Mouse (Mus musculus) embryonic facial prominence, embryonic 15.5 days (tissue): ENCODE results near the gene Usp42. TPM values are rescaled to one million over a fixed set of nuclear protein-coding genes. Genes with fewer than 3 reads are reported as not detected.
A peak's percentile ranks its signal among the peaks of the same experiment; 100 is the strongest.

Experiments used
- ATAC-seq: fragments of 200-750 bp; cut with Nextera tagmentation; 2 replicates; pipeline ENCODE4 v1.8.0; 2017; ENCODE audit warnings: low read depth, moderate TSS enrichment; ENCODE audit not compliant: insufficient number of reproducible peaks, low FRiP score, low TSS enrichment
- H3K27ac ChIP-seq: fragments of 300-500 bp; sonication (generic); replicated peaks from 2 replicates; pipeline ENCODE4 v1.5.1; 2015; ENCODE audit warnings: mild to moderate bottlenecking, inconsistent platforms
- H3K27me3 ChIP-seq: fragments of 300-500 bp; sonication (generic); 2 replicates; pipeline ENCODE4 v1.6.1; 2015; ENCODE audit warnings: inconsistent platforms
- H3K36me3 ChIP-seq: fragments of 300-500 bp; sonication (generic); 2 replicates; pipeline ENCODE4 v1.6.1; 2015; ENCODE audit warnings: mild to moderate bottlenecking, inconsistent platforms
- H3K4me1 ChIP-seq: fragments of 300-500 bp; sonication (generic); 2 replicates; pipeline ENCODE4 v1.6.1; 2015; ENCODE audit warnings: inconsistent platforms
- H3K4me2 ChIP-seq: fragments of 300-500 bp; sonication (generic); replicated peaks from 2 replicates; pipeline ENCODE4 v1.6.1; 2015; ENCODE audit warnings: mild to moderate bottlenecking, inconsistent platforms
- H3K4me3 ChIP-seq: fragments of 300-500 bp; sonication (generic); replicated peaks from 2 replicates; pipeline ENCODE4 v1.5.1; 2015; ENCODE audit warnings: mild to moderate bottlenecking, inconsistent platforms
- H3K9ac ChIP-seq: fragments of 300-500 bp; sonication (generic); 2 replicates; pipeline ENCODE4 v1.6.1; 2015; ENCODE audit warnings: inconsistent platforms
- H3K9me3 ChIP-seq: fragments of 300-500 bp; sonication (generic); replicated peaks from 2 replicates; pipeline ENCODE4 v1.6.1; 2016; ENCODE audit warnings: inconsistent platforms
- WGBS: fragments of 180-500 bp; shearing (Covaris S2); methylation state at CpG from one replicate; pipeline ENCODE4 v1.1.7; 2015; 5-methylcytosine and 5-hydroxymethylcytosine counted together
- polyA plus RNA-seq: library from polyadenylated mRNA; unstranded; fragments of >200 nt; fragmentation: Nextera tagmentation; extraction: Ambion mirVana; gene quantifications from 2 replicates; pipeline ENCODE4 v1.2.1, GENCODE M21; 2015

Usp42 gene
- polyA plus RNA-seq, 1 experiment from 2014 or later = 17.3 TPM

- no peaks in the 10 kb centered on the region for H3K9me3 ChIP-seq
- H3K27ac ChIP-seq = peak overlapping the region; percentile 53; the same call in 1 of the 2 replicates
- peaks cover 20% of the 10 kb centered on the region for H3K4me1 ChIP-seq
- no peak overlapping the region for H3K9ac ChIP-seq
- no peak for ATAC-seq
- no peaks in the 10 kb centered on the region for H3K27me3 ChIP-seq
- no peak overlapping the region for H3K4me2 ChIP-seq
- no peaks in the 10 kb centered on the region for H3K36me3 ChIP-seq
- H3K4me3 ChIP-seq = no peak overlapping the region
- 47% methylated on average over 2 of the region's 2 CpGs for WGBS
Observed at GRCm38 (mm10) chr5:143669393-143669792, 62.7 kb downstream of the Usp42 start.

- no peak overlapping the region for H3K9ac ChIP-seq
- no peak for ATAC-seq
- WGBS = 55% methylated on average over 2 of the region's 2 CpGs
Observed at GRCm38 (mm10) chr5:143668884-143669283, 63.2 kb downstream of the Usp42 start.

GRCm38 (mm10) chr5:143666015-143666414 lies 66.1 kb downstream of the Usp42 start:
- WGBS = 90% methylated on average over 1 of the region's 1 CpGs
- no peak for ATAC-seq
- H3K4me1 ChIP-seq = peaks cover 19% of the 10 kb centered on the region

More at GRCm38 (mm10) chr5:143668884-143669283, 63.2 kb downstream of the Usp42 start:
- Histone ChIP-seq H3K9me3 (no peaks in the 10 kb centered on the region), H3K4me2 (no peak overlapping the region), H3K36me3 (no peaks in the 10 kb centered on the region), H3K4me1 (peaks cover 19% of the 10 kb centered on the region), H3K4me3 (no peak overlapping the region), H3K27me3 (no peaks in the 10 kb centered on the region), H3K27ac (no peak overlapping the region)

DNA sequence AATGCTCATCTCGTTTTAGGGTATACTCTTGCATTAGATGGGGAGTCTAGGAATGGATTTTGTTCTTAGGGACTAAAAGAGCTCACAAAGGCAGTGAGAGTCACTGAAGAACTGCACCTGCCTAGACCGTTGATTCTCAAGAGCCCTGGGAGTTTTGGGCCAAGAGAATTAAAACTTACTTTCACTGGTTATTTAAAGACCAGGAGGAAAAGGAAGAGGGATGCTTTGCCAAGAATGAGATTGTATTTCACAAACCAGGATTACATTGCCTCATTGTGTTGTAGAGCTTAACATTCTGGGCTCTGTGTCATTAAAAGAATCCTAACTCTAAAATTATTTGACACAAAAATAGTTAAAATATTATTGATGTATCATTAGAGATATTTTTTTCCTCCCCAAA lies 66.5 kb downstream of the Usp42 start:
- no peak for ATAC-seq
- Histone ChIP-seq H3K9me3 (no peaks in the 10 kb centered on the region), H3K4me1 (peaks cover 17% of the 10 kb centered on the region), H3K27me3 (no peaks in the 10 kb centered on the region), H3K27ac (no peak overlapping the region), H3K4me3 (no peak overlapping the region), H3K36me3 (no peaks in the 10 kb centered on the region), H3K4me2 (no peak overlapping the region), H3K9ac (no peak overlapping the region)
- 64% methylated on average over 2 of the region's 2 CpGs for WGBS

More at GRCm38 (mm10) chr5:143666015-143666414, 66.1 kb downstream of the Usp42 start:
- Histone ChIP-seq H3K4me2 (no peak overlapping the region), H3K36me3 (no peaks in the 10 kb centered on the region), H3K4me3 (no peak overlapping the region), H3K27me3 (no peaks in the 10 kb centered on the region), H3K9me3 (no peaks in the 10 kb centered on the region), H3K9ac (no peak overlapping the region), H3K27ac (no peak overlapping the region)

GRCm38 (mm10) chr5:143663074-143663687 lies 68.9 kb downstream of the Usp42 start:
- H3K9me3 ChIP-seq = no peaks in the 10 kb centered on the region
- H3K9ac ChIP-seq = no peak overlapping the region
- H3K4me1 ChIP-seq = peaks cover 15% of the 10 kb centered on the region
- H3K36me3 ChIP-seq = no peaks in the 10 kb centered on the region
- 73% methylated on average over 7 of the region's 7 CpGs for WGBS
- ATAC-seq = no peak
- H3K27me3 ChIP-seq = no peaks in the 10 kb centered on the region
- H3K4me3 ChIP-seq = no peak overlapping the region
- peak overlapping the region; percentile 58 for H3K27ac ChIP-seq
- no peak overlapping the region for H3K4me2 ChIP-seq

Other genes starting within 250 kb of the Usp42 start
- 488 and 536 TPM in 2 replicates for gene Rac1, start 204.2 kb downstream of the Usp42 start, polyA plus RNA-seq
- gene Cyth3, start 109.8 kb downstream of the Usp42 start, polyA plus RNA-seq = 61.1 and 62.0 TPM in 2 replicates
- 37.2 and 38.7 TPM in 2 replicates for gene Eif2ak1, start 85.5 kb upstream of the Usp42 start, polyA plus RNA-seq
- 0.30 and 0.33 TPM in 2 replicates for gene Ankrd61, start 165.4 kb upstream of the Usp42 start, polyA plus RNA-seq
- gene Aimp2, start 177.6 kb upstream of the Usp42 start, polyA plus RNA-seq = 85.4 and 91.4 TPM in 2 replicates
- 24.5 and 27.1 TPM in 2 replicates for gene Pms2, start 177.7 kb upstream of the Usp42 start, polyA plus RNA-seq
- 0.59 and 0.89 TPM in 2 replicates for gene Gm42421, start 195.9 kb upstream of the Usp42 start, polyA plus RNA-seq
- 2.3 and 6.7 TPM in 2 replicates for gene Rsph10b, start 200.8 kb upstream of the Usp42 start, polyA plus RNA-seq